Mouse (Mus musculus) heart, embryonic 11.5 days (tissue): Measurements from ENCODE around the gene 1110051M20Rik. TPM values are rescaled to one million over a fixed set of nuclear protein-coding genes. Genes with fewer than 3 reads are reported as not detected.

Experiments
- ATAC-seq: fragments of 200-750 bp; cut with Nextera tagmentation; replicated peaks from 2 replicates; pipeline ENCODE4 v1.8.0; 2017; ENCODE audit warnings: moderate library complexity; ENCODE audit not compliant: insufficient number of reproducible peaks, low FRiP score, low TSS enrichment
- H3K27ac ChIP-seq: fragments of 300-500 bp; sonication (generic); 2 replicates; pipeline ENCODE4 v1.5.1; 2014; ENCODE audit warnings: mild to moderate bottlenecking, low read depth, low read length
- H3K27me3 ChIP-seq: fragments of 300-500 bp; sonication (generic); 2 replicates; pipeline ENCODE4 v1.6.1; 2014; ENCODE audit warnings: mild to moderate bottlenecking, low read length, mixed read lengths; ENCODE audit not compliant: control insufficient read depth, insufficient read depth
- H3K36me3 ChIP-seq: fragments of 300-500 bp; sonication (generic); 2 replicates; pipeline ENCODE4 v1.6.1; 2014; ENCODE audit warnings: mild to moderate bottlenecking, low read length, moderate library complexity, mixed read lengths; ENCODE audit not compliant: control insufficient read depth, insufficient read depth
- H3K4me1 ChIP-seq: fragments of 300-500 bp; sonication (generic); 2 replicates; pipeline ENCODE4 v1.6.1; 2014; ENCODE audit warnings: low read length; ENCODE audit not compliant: control insufficient read depth, insufficient read depth
- H3K4me2 ChIP-seq: fragments of 300-500 bp; sonication (generic); 2 replicates; pipeline ENCODE4 v1.6.1; 2014; ENCODE audit warnings: mild to moderate bottlenecking, moderate library complexity
- H3K4me3 ChIP-seq: fragments of 300-500 bp; sonication (generic); 2 replicates; pipeline ENCODE4 v1.5.1; 2014; ENCODE audit warnings: low read depth, low read length
- H3K9ac ChIP-seq: fragments of 300-500 bp; sonication (generic); 2 replicates; pipeline ENCODE4 v1.6.1; 2014; ENCODE audit warnings: mild to moderate bottlenecking, low read depth, low read length, moderate library complexity
- H3K9me3 ChIP-seq: fragments of 300-500 bp; sonication (generic); replicated peaks from 2 replicates; pipeline ENCODE4 v1.6.1; 2016; ENCODE audit warnings: low read length; ENCODE audit not compliant: control insufficient read depth
- WGBS: fragments of 180-500 bp; shearing (Covaris S2); extraction: QIAGEN DNeasy Blood & Tissue Kit; methylation state at CpG from one replicate; pipeline ENCODE4 v1.1.7; 2014; ENCODE audit not compliant: insufficient replicate concordance; 5-methylcytosine and 5-hydroxymethylcytosine counted together
- polyA plus RNA-seq: library from polyadenylated mRNA; unstranded; fragments of >200 nt; fragmentation: Nextera tagmentation; extraction: Ambion mirVana; gene quantifications from 2 replicates; pipeline ENCODE4 v1.2.1, GENCODE M21; 2014

The 1110051M20Rik gene
- polyA plus RNA-seq, 1 experiment from 2014 or later, result 43.9 TPM

DNA sequence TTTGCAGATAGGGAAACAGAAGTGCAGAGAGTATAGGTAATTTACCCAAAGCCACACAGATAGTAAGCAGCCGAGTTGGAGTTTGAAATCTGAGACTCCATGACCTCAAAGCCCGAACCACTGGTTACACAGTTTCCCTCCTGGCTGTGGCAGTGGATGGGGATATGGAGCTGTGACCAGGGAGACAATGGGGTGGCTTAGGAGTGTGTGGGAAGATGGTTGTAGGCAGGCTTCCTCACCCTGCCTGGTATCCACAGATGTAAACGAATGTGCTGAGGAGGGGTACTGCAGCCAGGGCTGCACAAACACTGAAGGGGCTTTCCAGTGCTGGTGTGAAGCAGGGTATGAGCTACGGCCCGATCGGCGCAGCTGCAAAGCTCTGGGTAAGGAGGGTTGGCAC is 32.3 kb upstream of the 1110051M20Rik start:
- Histone ChIP-seq H3K36me3 (peaks cover 26% of the 10 kb centered on the region), H3K4me3 (no peak overlapping the region), H3K27ac (no peak overlapping the region), H3K9me3 (no peaks in the 10 kb centered on the region), H3K27me3 (no peaks in the 10 kb centered on the region), H3K4me1 (0 out of 2 replicates have a peak, but pooled peaks cover 3% of the 10 kb centered on the region), H3K9ac (no peak overlapping the region), H3K4me2 (no peak overlapping the region)
- WGBS, result 80% methylated on average over 7 of the region's 7 CpGs
- no peak for ATAC-seq

DNA sequence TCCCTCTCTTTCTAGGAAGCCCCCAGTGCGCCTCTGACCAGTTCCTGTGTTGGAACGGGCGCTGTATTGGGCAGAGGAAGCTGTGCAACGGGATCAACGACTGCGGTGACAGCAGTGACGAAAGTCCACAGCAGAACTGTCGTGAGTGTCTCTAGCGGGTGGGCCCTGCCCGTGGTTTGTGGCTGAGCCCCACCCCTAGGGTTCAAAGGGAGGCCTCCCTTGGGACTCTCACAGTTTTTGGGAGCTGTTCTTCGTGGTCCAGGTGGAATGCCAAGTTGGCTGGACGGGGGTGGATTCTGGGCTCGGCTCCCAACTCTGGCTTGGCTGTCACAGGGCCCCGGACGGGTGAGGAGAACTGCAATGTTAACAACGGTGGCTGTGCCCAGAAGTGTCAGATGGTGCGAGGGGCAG is 31.8 kb upstream of the 1110051M20Rik start:
- H3K9me3 ChIP-seq, result no peaks in the 10 kb centered on the region
- H3K36me3 ChIP-seq, result peaks cover 26% of the 10 kb centered on the region
- H3K9ac ChIP-seq, result no peak overlapping the region
- H3K27me3 ChIP-seq, result no peaks in the 10 kb centered on the region
- no peak overlapping the region for H3K27ac ChIP-seq
- 0 out of 2 replicates have a peak, but pooled peaks cover 3% of the 10 kb centered on the region for H3K4me1 ChIP-seq
- no peak for ATAC-seq
- no peak overlapping the region for H3K4me2 ChIP-seq
- no peak overlapping the region for H3K4me3 ChIP-seq
- 76% methylated on average over 17 of the region's 17 CpGs for WGBS

DNA sequence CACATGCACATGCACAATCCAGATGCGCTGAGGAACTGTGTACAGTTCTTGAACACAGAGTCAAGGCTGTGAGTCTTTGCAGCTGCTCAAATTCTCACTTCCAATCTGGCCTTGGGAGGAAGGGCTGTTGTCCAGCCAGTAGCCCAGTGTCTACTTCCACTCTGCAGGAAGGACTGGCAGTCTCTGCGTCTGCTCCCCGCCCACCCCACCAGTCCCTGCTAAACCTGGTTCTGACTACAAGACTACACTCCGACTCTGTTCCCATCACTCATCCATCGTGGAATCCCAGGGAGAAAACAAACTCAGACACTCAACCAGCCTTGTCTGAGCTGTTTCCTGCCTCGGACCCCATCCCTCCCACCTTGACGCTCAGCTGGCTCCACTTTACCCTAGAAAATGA is 31.3 kb upstream of the 1110051M20Rik start:
- 69% methylated on average over 7 of the region's 7 CpGs for WGBS
- Histone ChIP-seq H3K27me3 (no peaks in the 10 kb centered on the region), H3K4me1 (0 out of 2 replicates have a peak, but pooled peaks cover 3% of the 10 kb centered on the region), H3K4me2 (no peak overlapping the region), H3K9ac (0 out of 2 replicates have a peak overlapping the region, but pooled peaks have one; percentile 36), H3K36me3 (peaks cover 26% of the 10 kb centered on the region), H3K9me3 (no peaks in the 10 kb centered on the region), H3K27ac (no peak overlapping the region), H3K4me3 (no peak overlapping the region)
- ATAC-seq, result no peak

DNA sequence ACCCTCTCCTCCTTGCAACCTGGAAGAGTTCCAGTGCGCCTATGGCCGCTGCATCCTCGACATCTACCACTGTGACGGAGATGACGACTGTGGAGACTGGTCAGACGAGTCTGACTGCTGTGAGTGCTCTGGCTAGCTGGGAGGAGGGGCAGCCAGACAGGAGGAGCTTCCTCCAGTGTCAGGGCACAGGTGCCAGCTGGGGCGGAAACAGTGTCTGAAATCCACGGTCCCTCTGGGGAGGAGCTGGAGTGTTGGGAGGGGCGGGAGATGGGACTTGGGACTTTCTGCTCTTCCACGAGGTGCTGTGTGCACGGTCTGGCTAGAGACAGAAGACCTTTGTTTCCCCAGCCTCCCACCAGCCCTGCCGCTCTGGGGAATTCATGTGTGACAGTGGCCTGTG is 29.9 kb upstream of the 1110051M20Rik start:
- no peak overlapping the region for H3K4me2 ChIP-seq
- WGBS, result 65% methylated on average over 12 of the region's 12 CpGs

DNA sequence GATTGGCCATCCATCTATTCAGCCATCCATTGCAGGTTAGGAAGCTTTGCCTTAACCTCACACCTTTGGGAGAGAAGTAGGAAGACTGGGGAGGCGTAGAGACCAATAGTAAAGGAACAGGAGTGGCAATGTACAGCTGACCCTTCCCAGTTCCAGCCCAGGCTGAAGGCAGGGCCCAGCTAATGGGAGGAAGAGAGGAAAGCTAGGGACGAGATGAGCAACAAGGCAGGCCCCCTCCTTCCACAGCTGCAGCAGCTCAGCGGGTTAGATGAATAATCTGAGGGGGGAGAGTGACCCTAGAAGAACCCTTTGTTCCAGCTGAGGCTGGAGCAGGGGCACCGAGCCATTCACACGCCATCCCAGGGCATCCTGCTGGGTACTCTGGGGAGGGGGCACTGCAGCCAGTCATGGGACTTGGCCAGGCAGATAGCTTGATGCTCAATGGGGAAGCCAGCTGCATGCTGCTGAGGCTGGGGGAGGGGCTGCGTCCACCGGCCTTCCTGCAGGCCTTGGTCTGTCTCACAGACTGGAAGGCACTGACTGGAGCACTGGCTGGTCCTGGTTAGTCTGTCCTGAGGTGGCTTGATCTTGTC is 25.6 kb upstream of the 1110051M20Rik start:
- H3K27ac ChIP-seq, result no peak overlapping the region
- H3K9me3 ChIP-seq, result no peaks in the 10 kb centered on the region
- no peak for ATAC-seq
- H3K9ac ChIP-seq, result no peak overlapping the region
- no peaks in the 10 kb centered on the region for H3K27me3 ChIP-seq
- peaks cover 10% of the 10 kb centered on the region for H3K4me1 ChIP-seq
- H3K4me3 ChIP-seq, result no peak overlapping the region
- H3K36me3 ChIP-seq, result 0 out of 2 replicates have a peak, but pooled peaks cover 5% of the 10 kb centered on the region
- no peak overlapping the region for H3K4me2 ChIP-seq
- WGBS, result 31% methylated on average over 7 of the region's 7 CpGs

More for the DNA sequence above, 29.9 kb upstream of the 1110051M20Rik start:
- Histone ChIP-seq H3K9ac (no peak overlapping the region), H3K36me3 (peaks cover 26% of the 10 kb centered on the region), H3K4me1 (peaks cover 10% of the 10 kb centered on the region; the same call in 1 of the 2 replicates), H3K27me3 (no peaks in the 10 kb centered on the region), H3K27ac (no peak overlapping the region), H3K4me3 (no peak overlapping the region), H3K9me3 (no peaks in the 10 kb centered on the region)
- no peak for ATAC-seq

DNA sequence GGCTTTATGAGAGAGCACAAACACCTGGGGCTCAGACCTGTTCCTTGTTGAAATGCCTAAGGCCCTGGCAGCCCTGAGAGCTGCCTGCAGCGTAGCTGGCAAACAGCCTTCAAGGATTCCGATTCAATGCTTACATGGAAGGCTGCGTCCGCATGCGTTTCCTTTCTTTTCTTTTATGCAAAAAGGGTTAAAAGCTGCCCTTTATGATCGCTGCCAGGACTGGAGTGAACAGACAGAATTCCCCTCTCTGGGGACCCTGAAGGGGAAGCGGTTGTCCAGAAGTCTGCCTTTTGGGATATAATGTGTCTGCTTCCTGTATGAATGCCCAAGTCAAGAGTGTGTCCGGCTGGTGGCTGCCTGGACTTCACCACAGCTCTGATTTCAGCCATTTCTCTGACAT is 23.1 kb upstream of the 1110051M20Rik start:
- no peak overlapping the region for H3K4me2 ChIP-seq
- no peak overlapping the region for H3K27ac ChIP-seq
- no peak for ATAC-seq
- WGBS, result 71% methylated on average over 8 of the region's 8 CpGs
- no peaks in the 10 kb centered on the region for H3K36me3 ChIP-seq
- peaks cover 17% of the 10 kb centered on the region for H3K4me1 ChIP-seq
- no peaks in the 10 kb centered on the region for H3K27me3 ChIP-seq
- H3K9ac ChIP-seq, result no peak overlapping the region
- H3K4me3 ChIP-seq, result no peak overlapping the region
- no peaks in the 10 kb centered on the region for H3K9me3 ChIP-seq

DNA sequence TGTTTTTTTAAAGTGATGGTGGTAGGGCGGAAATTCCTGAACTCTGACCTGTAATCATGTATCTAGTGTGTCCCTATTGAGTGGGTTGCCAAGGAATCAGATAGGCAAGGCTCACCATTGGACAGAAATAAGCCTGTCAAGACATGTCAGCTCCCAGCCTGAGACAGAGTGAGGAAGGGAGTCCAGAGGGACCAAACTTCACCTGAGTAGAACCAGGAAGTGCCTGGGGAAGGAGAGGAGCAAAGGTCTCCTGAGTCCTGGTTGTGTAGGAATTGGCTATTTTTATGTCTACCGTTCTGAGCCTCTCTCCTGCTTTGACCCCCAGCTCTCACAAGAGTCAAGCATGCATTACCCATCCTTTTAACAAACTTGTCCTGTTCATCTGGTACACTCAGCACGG is 21.4 kb upstream of the 1110051M20Rik start:
- Histone ChIP-seq H3K27me3 (no peaks in the 10 kb centered on the region), H3K4me1 (peaks cover 33% of the 10 kb centered on the region), H3K9me3 (no peaks in the 10 kb centered on the region), H3K36me3 (no peaks in the 10 kb centered on the region), H3K4me3 (no peak overlapping the region), H3K4me2 (no peak overlapping the region), H3K27ac (no peak overlapping the region), H3K9ac (no peak overlapping the region)
- no peak for ATAC-seq
- WGBS, result 74% methylated on average over 3 of the region's 3 CpGs

DNA sequence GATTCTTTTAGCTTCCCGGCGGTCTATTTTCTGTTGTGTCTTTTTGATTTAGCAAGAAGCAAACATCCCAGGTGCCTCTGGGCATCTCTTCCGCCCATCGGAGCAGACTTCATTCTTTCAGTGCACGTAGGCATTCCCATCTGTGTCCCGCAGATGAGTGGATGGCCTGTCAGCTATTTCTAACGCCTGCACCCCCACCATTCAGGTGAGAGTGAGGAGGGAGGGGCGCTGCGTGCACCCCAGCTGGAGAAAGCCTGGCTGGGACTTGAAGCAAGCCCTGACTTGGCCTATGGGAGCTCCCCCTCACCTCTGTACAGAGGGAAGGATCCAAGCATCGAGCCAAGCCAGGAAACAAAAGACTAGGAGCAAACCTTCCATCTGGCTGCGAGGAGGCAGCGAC is 18.2 kb upstream of the 1110051M20Rik start:
- peak overlapping the region; percentile 39 for H3K4me2 ChIP-seq
- H3K4me1 ChIP-seq, result peaks cover 32% of the 10 kb centered on the region
- ATAC-seq, result no peak
- WGBS, result 22% methylated on average over 12 of the region's 12 CpGs
- no peaks in the 10 kb centered on the region for H3K9me3 ChIP-seq
- no peak overlapping the region for H3K27ac ChIP-seq
- H3K4me3 ChIP-seq, result 0 out of 2 replicates have a peak overlapping the region, but pooled peaks have one; percentile 4
- H3K36me3 ChIP-seq, result no peaks in the 10 kb centered on the region
- H3K27me3 ChIP-seq, result no peaks in the 10 kb centered on the region
- H3K9ac ChIP-seq, result peak overlapping the region; percentile 4; the same call in 1 of the 2 replicates

DNA sequence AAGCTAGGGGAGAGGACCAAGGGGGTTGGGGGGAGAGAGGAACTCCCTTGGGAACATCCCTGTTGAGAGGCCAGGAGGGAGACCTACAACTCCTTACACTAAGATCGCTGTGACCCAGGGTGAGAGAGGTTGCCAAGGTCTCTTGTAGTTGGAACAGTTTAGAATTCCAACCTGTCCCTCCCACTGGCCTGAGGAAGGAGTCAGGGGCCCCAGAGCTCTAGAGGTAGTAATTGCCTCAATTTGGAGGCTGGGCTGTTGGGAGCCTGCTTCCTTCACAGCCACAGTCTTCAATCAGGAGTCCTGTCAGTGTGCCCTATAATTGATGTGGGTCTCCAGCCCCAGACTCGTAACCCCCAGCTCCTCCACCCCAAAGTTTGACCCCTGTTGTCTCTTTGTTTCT is 17.7 kb upstream of the 1110051M20Rik start:
- Histone ChIP-seq H3K36me3 (no peaks in the 10 kb centered on the region), H3K4me3 (no peak overlapping the region), H3K27ac (no peak overlapping the region), H3K9ac (no peak overlapping the region), H3K4me2 (peak overlapping the region; percentile 39), H3K27me3 (no peaks in the 10 kb centered on the region), H3K4me1 (peaks cover 29% of the 10 kb centered on the region), H3K9me3 (no peaks in the 10 kb centered on the region)
- no peak for ATAC-seq
- 7% methylated on average over 2 of the region's 2 CpGs for WGBS
